Mouse (Mus musculus): ENCODE measurements around the gene Gm43517. TPM values are rescaled to one million over a fixed set of nuclear protein-coding genes. Genes with fewer than 3 reads are reported as not detected.

Gm43517 gene
- polyA plus RNA-seq, 1 experiment = 0.13 TPM

GRCm38 (mm10) chr12:49384295-49384875 lies 589 bp upstream of the Gm43517 start:
- WGBS = 7% methylated on average over 59 of the region's 66 CpGs

GRCm38 (mm10) chr12:49385631-49385990 lies 637 bp downstream of the Gm43517 start:
- no peaks in the 10 kb centered on the region for H3K36me3 ChIP-seq (ENCODE audit: control insufficient read depth, insufficient read depth, low read length)
- peak overlapping the region; percentile 25; the same call in 1 of the 2 replicates for H3K4me3 ChIP-seq (ENCODE audit: control insufficient read depth, insufficient read depth, low read length)
- TF ChIP-seq CTCF (IDR thresholded peaks at IDR 0.05; ENCODE audit: borderline replicate concordance, control insufficient read depth, extremely low read depth, insufficient read depth, low read length, poor library complexity) = no peak
- no peak for TF ChIP-seq POLR2A (IDR thresholded peaks at IDR 0.05; ENCODE audit: control insufficient read depth, extremely low read depth, insufficient read depth, low read length, poor library complexity)
- peaks cover 5% of the 10 kb centered on the region; the same call in 1 of the 2 replicates for H3K27me3 ChIP-seq (ENCODE audit: control insufficient read depth, insufficient read depth, low read length)
- no peak for DNase-seq
- H3K27ac ChIP-seq (ENCODE audit: control insufficient read depth, insufficient read depth, low read length) = no peak overlapping the region
- 16% methylated on average over 23 of the region's 23 CpGs for WGBS
- H3K4me1 ChIP-seq (replicated peaks; ENCODE audit: control insufficient read depth, insufficient read depth, low read length) = no peaks in the 10 kb centered on the region

More at GRCm38 (mm10) chr12:49384295-49384875, 589 bp upstream of the Gm43517 start:
- Histone ChIP-seq H3K4me3 (ENCODE audit: control insufficient read depth, insufficient read depth, low read length) (no peak overlapping the region), H3K36me3 (ENCODE audit: control insufficient read depth, insufficient read depth, low read length) (no peaks in the 10 kb centered on the region), H3K27me3 (ENCODE audit: control insufficient read depth, insufficient read depth, low read length) (peaks cover 8% of the 10 kb centered on the region; the same call in 1 of the 2 replicates), H3K4me1 (replicated peaks; ENCODE audit: control insufficient read depth, insufficient read depth, low read length) (no peaks in the 10 kb centered on the region), H3K27ac (ENCODE audit: control insufficient read depth, insufficient read depth, low read length) (no peak overlapping the region)
- no peak for DNase-seq
- TF ChIP-seq POLR2A (IDR thresholded peaks at IDR 0.05; ENCODE audit: control insufficient read depth, extremely low read depth, insufficient read depth, low read length, poor library complexity) = no peak
- no peak for TF ChIP-seq CTCF (IDR thresholded peaks at IDR 0.05; ENCODE audit: borderline replicate concordance, control insufficient read depth, extremely low read depth, insufficient read depth, low read length, poor library complexity)

GRCm38 (mm10) chr12:49386081-49386805 lies 1.3 kb downstream of the Gm43517 start:
- no peaks in the 10 kb centered on the region for H3K36me3 ChIP-seq (ENCODE audit: control insufficient read depth, insufficient read depth, low read length)

GRCm38 (mm10) chr12:49387856-49388598 lies 3.1 kb downstream of the Gm43517 start:
- H3K4me1 ChIP-seq (replicated peaks; ENCODE audit: control insufficient read depth, insufficient read depth, low read length) = no peaks in the 10 kb centered on the region
- TF ChIP-seq CTCF (IDR thresholded peaks at IDR 0.05; ENCODE audit: borderline replicate concordance, control insufficient read depth, extremely low read depth, insufficient read depth, low read length, poor library complexity) (no peak), POLR2A (IDR thresholded peaks at IDR 0.05; ENCODE audit: control insufficient read depth, extremely low read depth, insufficient read depth, low read length, poor library complexity) (no peak)
- WGBS = 35% methylated on average over 2 of the region's 2 CpGs
- H3K27me3 ChIP-seq (ENCODE audit: control insufficient read depth, insufficient read depth, low read length) = peaks cover 12% of the 10 kb centered on the region; the same call in 1 of the 2 replicates
- no peaks in the 10 kb centered on the region for H3K36me3 ChIP-seq (ENCODE audit: control insufficient read depth, insufficient read depth, low read length)
- H3K27ac ChIP-seq (ENCODE audit: control insufficient read depth, insufficient read depth, low read length) = no peak overlapping the region
- no peak overlapping the region for H3K4me3 ChIP-seq (ENCODE audit: control insufficient read depth, insufficient read depth, low read length)
- no peak for DNase-seq

More at GRCm38 (mm10) chr12:49386081-49386805, 1.3 kb downstream of the Gm43517 start:
- Histone ChIP-seq H3K27me3 (ENCODE audit: control insufficient read depth, insufficient read depth, low read length) (peaks cover 7% of the 10 kb centered on the region; the same call in 1 of the 2 replicates), H3K27ac (ENCODE audit: control insufficient read depth, insufficient read depth, low read length) (no peak overlapping the region), H3K4me1 (replicated peaks; ENCODE audit: control insufficient read depth, insufficient read depth, low read length) (no peaks in the 10 kb centered on the region), H3K4me3 (ENCODE audit: control insufficient read depth, insufficient read depth, low read length) (no peak overlapping the region)
- DNase-seq = no peak
- TF ChIP-seq CTCF (IDR thresholded peaks at IDR 0.05; ENCODE audit: borderline replicate concordance, control insufficient read depth, extremely low read depth, insufficient read depth, low read length, poor library complexity) = no peak
- no peak for TF ChIP-seq POLR2A (IDR thresholded peaks at IDR 0.05; ENCODE audit: control insufficient read depth, extremely low read depth, insufficient read depth, low read length, poor library complexity)
- WGBS = 21% methylated on average over 10 of the region's 10 CpGs

GRCm38 (mm10) chr12:49389666-49390065 lies 4.7 kb downstream of the Gm43517 start:
- H3K27ac ChIP-seq (ENCODE audit: control insufficient read depth, insufficient read depth, low read length) = no peak overlapping the region
- no peak for DNase-seq
- no peaks in the 10 kb centered on the region for H3K36me3 ChIP-seq (ENCODE audit: control insufficient read depth, insufficient read depth, low read length)
- TF ChIP-seq POLR2A (IDR thresholded peaks at IDR 0.05; ENCODE audit: control insufficient read depth, extremely low read depth, insufficient read depth, low read length, poor library complexity) = no peak
- TF ChIP-seq CTCF (IDR thresholded peaks at IDR 0.05; ENCODE audit: borderline replicate concordance, control insufficient read depth, extremely low read depth, insufficient read depth, low read length, poor library complexity) = no peak
- no peak overlapping the region for H3K4me3 ChIP-seq (ENCODE audit: control insufficient read depth, insufficient read depth, low read length)
- WGBS = 12% methylated on average over 5 of the region's 5 CpGs
- peaks cover 8% of the 10 kb centered on the region; the same call in 1 of the 2 replicates for H3K27me3 ChIP-seq (ENCODE audit: control insufficient read depth, insufficient read depth, low read length)
- H3K4me1 ChIP-seq (replicated peaks; ENCODE audit: control insufficient read depth, insufficient read depth, low read length) = no peaks in the 10 kb centered on the region

- TF ChIP-seq POLR2A (IDR thresholded peaks at IDR 0.05; ENCODE audit: control insufficient read depth, extremely low read depth, insufficient read depth, low read length, poor library complexity) (no peak), CTCF (IDR thresholded peaks at IDR 0.05; ENCODE audit: borderline replicate concordance, control insufficient read depth, extremely low read depth, insufficient read depth, low read length, poor library complexity) (no peak)
- Histone ChIP-seq H3K27me3 (ENCODE audit: control insufficient read depth, insufficient read depth, low read length) (peaks cover 8% of the 10 kb centered on the region; the same call in 1 of the 2 replicates), H3K4me1 (replicated peaks; ENCODE audit: control insufficient read depth, insufficient read depth, low read length) (no peaks in the 10 kb centered on the region), H3K36me3 (ENCODE audit: control insufficient read depth, insufficient read depth, low read length) (no peaks in the 10 kb centered on the region), H3K4me3 (ENCODE audit: control insufficient read depth, insufficient read depth, low read length) (no peak overlapping the region), H3K27ac (ENCODE audit: control insufficient read depth, insufficient read depth, low read length) (no peak overlapping the region; the same call in 1 of the 2 replicates)
- DNase-seq = no peak
- WGBS = 10% methylated on average over 13 of the region's 13 CpGs
These were observed 5.3 kb downstream of the Gm43517 start for GRCm38 (mm10) chr12:49390257-49390656.
